Mouse (Mus musculus) kidney, postnatal 25 days (tissue): ENCODE data around the gene Gm16253.

Source experiments
- DNase-seq, 2 experiments: peaks; one replicate each; pipeline ENCODE4 v3.0.0; 2021; ENCODE audit warnings: mixed read lengths in 2 of 2

The Gm16253 gene

GRCm38 (mm10) chr3:96576690-96577541, at the start of gene Gm16253:
Gene Gm16253 (plus strand): TSS chr3:96576984.
- DNase-seq = peak; percentile 92 to 96

- DNase-seq = no peak
Measured at GRCm38 (mm10) chr3:96528506-96528905, 48.3 kb upstream of the Gm16253 start.

DNA sequence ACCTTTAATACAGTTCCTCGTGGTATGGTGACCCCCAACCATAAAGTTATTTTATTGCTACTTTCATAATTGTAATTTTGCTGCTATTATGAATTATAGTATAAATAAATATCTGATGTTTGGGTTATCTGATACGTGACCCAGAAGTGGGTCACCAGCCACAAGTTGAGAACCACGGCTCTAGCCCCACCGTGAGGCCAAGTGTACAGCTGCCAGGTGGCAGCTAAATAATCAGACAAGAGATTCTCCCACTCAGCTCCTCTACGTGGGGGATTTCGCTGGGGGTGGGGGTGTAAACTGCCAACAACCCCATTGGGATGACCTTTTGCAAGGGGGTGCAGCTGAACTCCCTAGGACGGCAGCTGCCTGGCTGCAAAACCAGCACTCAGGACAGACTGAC, 44.7 kb upstream of the Gm16253 start:
- no peak for DNase-seq

GRCm38 (mm10) chr3:96534300-96534699, 42.5 kb upstream of the Gm16253 start:
- DNase-seq = no peak

DNA sequence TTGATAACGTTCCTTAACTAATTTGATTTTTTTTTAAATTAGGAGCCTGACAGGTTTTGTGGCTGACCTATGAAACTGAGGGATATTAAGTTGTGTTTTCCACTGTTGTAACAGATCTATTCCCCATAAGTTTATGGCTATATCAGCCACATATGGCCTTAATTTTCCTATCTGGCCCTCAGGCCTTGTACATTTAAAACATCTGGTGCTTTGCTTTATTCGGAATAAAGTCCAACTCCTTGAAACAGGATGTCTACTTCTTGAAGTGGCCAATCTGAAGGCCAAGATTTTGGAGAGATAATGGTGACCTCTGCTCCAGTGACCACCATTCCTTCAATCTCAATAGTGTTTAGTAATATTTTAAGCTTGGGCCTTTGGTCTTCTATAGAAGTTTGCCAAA, 37.5 kb upstream of the Gm16253 start:
- DNase-seq = no peak

GRCm38 (mm10) chr3:96540740-96541139, 36.0 kb upstream of the Gm16253 start:
- DNase-seq = no peak

GRCm38 (mm10) chr3:96541328-96542078, 35.3 kb upstream of the Gm16253 start:
- DNase-seq = no peak

- no peak for DNase-seq
Measured at GRCm38 (mm10) chr3:96542554-96542953, 34.2 kb upstream of the Gm16253 start.

GRCm38 (mm10) chr3:96543345-96543744, 33.4 kb upstream of the Gm16253 start:
- no peak for DNase-seq

GRCm38 (mm10) chr3:96545565-96545964, 31.2 kb upstream of the Gm16253 start:
- DNase-seq = no peak

GRCm38 (mm10) chr3:96546880-96547279, 29.9 kb upstream of the Gm16253 start:
- no peak for DNase-seq

- DNase-seq = peak; percentile 79 to 88
Measured at GRCm38 (mm10) chr3:96547389-96547960, 29.3 kb upstream of the Gm16253 start.

DNA sequence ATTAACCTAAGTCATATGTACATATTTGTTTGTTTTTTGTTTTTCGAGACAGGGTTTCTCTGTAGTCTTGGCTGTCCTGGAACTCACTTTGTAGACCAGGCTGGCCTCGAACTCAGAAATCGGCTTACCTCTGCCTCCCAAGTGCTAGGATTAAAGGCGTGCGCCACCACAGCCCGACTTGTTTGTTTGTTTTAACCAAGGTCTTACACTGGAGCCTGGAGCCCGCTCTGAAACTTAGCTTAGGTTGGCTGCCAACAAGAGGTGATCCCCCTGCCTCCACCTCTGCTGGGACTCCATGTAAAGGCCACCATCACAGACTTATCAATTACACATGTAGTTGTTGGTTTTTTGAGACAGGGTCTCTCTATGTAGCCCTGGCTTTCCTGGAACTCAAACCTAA, 28.0 kb upstream of the Gm16253 start:
- DNase-seq = no peak

DNA sequence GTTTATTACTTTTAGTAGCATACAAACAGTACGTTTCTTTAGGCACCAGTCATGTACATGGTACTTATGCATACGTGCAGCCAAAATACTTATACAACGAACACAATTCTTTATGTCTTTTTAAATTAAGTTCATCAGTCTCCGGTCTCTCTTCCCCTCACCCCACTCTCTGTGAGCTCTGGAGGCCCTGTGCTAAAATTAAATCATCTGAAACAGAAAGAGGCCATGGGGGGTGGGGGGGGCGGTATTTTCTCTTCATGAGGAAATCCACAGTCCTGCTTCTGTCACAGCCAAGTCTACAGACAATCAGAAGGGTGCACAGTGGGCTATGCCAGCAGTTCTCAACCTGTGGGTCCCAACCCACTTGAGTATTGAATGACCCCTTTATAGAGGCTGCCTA, 27.4 kb upstream of the Gm16253 start:
- DNase-seq = no peak

DNA sequence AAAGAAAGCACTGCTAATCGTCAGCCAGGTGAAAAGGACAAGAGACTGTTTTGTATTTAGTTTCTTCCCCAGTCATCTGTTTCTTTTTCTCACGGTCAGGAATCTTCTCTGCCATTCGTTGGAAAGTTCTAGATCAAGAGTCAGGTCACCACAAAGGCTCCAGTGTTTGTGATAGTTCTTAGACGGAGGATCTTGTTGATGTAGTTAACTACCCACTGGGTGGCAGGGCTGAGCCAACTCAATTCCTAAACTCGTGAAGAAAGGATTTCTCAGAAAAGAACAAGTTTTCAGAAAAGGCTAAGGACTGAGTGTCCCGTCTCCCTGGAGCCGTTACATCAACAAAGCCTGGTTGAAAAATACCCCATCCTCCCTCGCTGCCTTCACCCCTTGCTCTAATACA, 25.6 kb upstream of the Gm16253 start:
- peak; percentile 79 to 84 for DNase-seq

- DNase-seq = no peak
Measured at GRCm38 (mm10) chr3:96551890-96552289, 24.9 kb upstream of the Gm16253 start.

- no peak for DNase-seq
Measured at GRCm38 (mm10) chr3:96553601-96554000, 23.2 kb upstream of the Gm16253 start.

- DNase-seq = peak in 1 of 2 experiments; percentile 63
Measured at GRCm38 (mm10) chr3:96554251-96554650, 22.5 kb upstream of the Gm16253 start.

GRCm38 (mm10) chr3:96555041-96555596, 21.7 kb upstream of the Gm16253 start:
- peak; percentile 88 to 92 for DNase-seq

DNA sequence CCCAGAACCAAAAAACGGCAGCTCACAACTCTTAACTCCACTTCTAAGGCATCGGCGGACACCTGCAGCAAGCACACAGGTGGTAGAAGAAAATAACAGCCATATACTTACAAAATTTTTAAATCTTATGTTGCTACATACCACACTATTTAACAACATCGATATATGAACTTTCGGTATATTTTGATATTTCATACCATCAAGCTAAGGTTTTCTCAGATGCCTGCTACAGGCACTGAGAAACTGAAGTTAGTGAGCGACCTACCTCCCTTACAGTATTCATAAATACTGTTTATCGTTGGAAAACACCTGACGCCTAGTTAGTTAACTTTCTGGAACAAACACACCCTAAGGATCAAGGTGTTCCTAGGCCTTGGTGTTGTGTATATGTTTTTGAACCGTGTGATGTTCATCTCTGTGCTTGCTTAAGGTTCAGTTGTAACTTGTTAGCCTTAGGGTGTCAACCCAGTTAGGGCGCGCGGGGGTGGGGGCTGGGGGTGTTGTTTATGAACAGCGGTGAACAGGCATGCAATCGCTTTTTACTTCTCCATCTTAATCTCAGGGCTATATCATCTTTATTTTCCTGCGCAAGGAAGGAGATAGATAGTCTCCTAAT, 20.7 kb upstream of the Gm16253 start:
- DNase-seq = no peak

DNA sequence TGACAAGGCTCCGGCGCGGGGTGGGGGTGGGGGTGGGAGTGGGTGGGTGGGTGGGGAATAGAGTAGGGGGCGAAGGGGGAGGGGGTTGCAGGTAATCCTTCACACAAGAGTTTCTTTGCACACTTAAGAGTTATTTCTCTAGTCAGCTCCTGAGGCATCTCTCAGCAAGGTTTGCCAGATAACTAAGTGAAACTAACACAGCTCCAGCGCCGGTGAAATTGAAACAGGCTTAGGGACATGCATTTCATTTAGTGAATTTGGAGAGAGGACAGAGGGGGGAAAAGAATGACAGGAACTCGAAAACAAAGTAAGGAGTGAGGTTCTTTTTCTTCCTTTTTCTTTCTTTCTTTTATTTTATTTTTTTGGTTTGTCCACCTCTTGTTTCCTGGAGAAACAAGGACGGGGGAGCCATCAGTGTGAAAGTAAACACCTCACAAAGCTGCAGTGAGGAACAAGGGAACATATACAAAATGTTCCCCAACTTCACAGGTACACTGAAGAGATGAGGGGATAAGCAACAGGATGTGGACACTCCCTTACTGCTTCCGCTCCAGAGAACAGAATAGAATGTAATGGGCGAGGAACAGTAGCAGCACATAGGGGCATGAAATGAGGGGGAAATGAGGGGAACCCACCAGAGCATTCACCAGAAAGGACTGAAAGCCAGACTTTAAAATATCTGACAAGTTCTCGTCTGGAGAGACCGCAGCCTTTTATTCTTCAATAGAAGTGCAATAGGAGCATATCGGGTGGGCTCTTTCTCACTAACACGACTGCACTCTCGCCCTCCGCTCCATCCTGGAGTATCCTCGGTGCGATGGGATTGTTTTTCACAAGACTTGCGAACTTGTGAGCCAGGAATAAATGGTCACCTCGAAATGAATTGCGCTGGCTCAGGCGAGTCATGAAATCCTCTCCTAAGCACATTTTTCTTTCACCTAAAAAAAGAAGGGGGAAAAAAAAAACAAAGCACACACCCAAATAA, 19.8 kb upstream of the Gm16253 start:
- DNase-seq = peak in 1 of 2 experiments; percentile 47

DNA sequence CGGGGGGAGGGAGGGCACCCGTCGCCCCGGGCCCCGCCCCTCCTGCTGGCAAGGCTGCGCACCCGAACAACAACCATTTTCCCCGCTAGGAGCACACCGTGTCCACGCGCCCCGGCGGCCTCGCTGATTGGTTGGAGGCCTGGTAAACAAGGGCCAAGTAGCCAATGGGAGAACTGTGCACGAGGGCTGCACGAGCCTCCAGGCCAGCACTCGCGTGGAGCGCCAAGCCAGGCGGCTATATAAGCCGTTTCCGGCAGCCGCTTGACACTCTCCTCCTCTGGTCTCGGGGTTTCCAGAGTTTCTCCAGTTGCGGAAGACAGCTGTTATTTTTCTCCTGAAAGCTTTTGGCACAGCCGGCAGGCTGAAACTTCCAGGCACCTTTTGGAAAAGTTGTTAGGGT, 19.1 kb upstream of the Gm16253 start, which contains the start of gene Txnip:
TSS of gene Txnip (plus strand) at position 264 of the 400 bp plus-strand sequence.
- DNase-seq = peak; percentile 100
